Mouse (Mus musculus) spleen, adult 2 months (tissue): ENCODE results near the gene Actl10.

Experiments used
- CTCF ChIP-seq: fragments of 200-500 bp; IDR thresholded peaks from 2 replicates; pipeline ENCODE4 v1.5.1; 2011; ENCODE audit warnings: mild to moderate bottlenecking, inconsistent platforms; ENCODE audit not compliant: insufficient read depth, insufficient read length, insufficient replicate concordance; ENCODE audit errors: extremely low read depth
- POLR2A ChIP-seq: fragments of 200-500 bp; IDR thresholded peaks from 2 replicates; pipeline ENCODE4 v1.6.1; 2011; ENCODE audit warnings: low read depth, low read length, inconsistent platforms

DNA sequence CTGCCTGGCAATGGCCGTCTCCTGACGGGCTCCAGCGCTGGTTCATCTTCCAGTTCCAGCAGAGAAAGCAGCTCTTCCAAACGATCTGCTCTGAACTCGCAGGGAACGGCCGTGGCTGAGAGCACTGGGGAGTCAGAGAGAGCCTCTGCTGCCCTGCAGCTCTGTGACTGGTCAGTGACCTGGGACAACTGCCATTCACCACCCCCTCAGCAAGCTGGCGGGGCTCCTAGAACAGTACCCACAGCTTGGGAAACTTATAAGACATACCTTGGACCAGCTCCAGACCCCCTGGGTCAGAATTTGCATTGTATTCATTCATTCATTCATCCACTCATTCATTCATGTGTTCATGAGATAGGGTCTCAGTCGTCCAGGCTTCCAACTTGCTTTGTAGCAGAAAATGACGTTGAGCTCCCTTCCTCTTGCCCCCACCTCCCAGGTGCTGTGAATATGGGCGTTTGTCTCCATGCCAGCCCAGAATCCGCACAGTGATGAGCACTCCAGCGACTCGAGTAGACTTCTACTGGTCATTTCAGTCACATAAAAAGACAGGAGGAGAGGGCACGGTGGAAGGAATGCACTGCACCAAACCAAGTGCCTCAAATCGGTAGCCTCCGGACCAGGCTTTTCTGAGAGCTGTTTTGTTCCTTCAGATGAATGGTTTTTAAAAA, 33.5 kb downstream of the Actl10 start:
- TF ChIP-seq CTCF: no peak
- TF ChIP-seq POLR2A: no peak
